ENCODE assay signal across 8 mouse cellular contexts in the genomic region with DNA sequence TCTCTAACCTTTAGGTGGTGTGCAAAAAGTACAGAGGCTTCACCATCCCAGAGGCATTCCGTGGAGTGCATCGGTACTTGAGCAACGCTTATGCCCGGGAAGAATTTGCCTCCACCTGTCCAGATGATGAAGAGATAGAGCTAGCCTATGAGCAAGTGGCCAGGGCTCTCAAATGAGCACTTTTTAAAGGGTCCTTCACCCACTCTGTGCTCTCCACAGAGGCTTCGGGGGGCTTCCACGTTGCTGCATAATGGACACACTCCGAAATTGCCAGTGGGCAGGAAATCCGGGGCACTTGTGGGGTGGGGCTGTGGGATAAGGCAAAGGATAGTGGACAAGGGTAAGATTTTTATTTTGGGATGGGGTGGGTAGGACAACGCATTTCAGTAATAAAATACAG. TPM values are rescaled to one million over a fixed set of nuclear protein-coding genes. Genes with fewer than 3 reads are reported as not detected.
A peak's percentile ranks its signal among the peaks of the same experiment; 100 is the strongest.
DNase-seq lines count a peak whose midpoint lies in the region; ATAC-seq lines count a peak whose summit lies in the region.

No protein-coding gene starts in this region.

- peak overlapping the region; percentile 60 for H3K4me3 ChIP-seq in neural tube, embryonic 11.5 days (ENCODE audit: low read depth, low read length)
- peak overlapping the region; percentile 68 for H3K4me3 ChIP-seq in limb, embryonic 15.5 days

- peaks cover 10% of the 10 kb centered on the region for H3K4me1 ChIP-seq in neural tube, embryonic 11.5 days (ENCODE audit: control insufficient read depth, insufficient read depth, low read length)
- H3K4me1 ChIP-seq in limb, embryonic 15.5 days, result peaks cover 28% of the 10 kb centered on the region

- peaks cover 19% of the 10 kb centered on the region for H3K36me3 ChIP-seq in neural tube, embryonic 11.5 days (ENCODE audit: control insufficient read depth, insufficient read depth, low read length)
- H3K36me3 ChIP-seq in limb, embryonic 15.5 days, result peaks cover 66% of the 10 kb centered on the region

- peak; percentile 51 for DNase-seq in cerebellum, adult 9-11 months
- no peak for DNase-seq in cerebellum, adult 11 months
- no peak for DNase-seq in neural tube, embryonic 11.5 days (ENCODE audit: low spot score)
- DNase-seq in neural tube, embryonic 10.5 days (ENCODE audit: extremely low spot score, low spot score), result no peak
- no peak for DNase-seq in right cerebral cortex, postnatal 10 days (ENCODE audit: low spot score in 2 of 2)
- no peak for DNase-seq in urinary bladder, postnatal 36 days (ENCODE audit: low spot score in 2 of 2)
- DNase-seq in urinary bladder, postnatal 4 days (ENCODE audit: low spot score in 2 of 2), result no peak

- no peak overlapping the region for H3K27ac ChIP-seq in neural tube, embryonic 11.5 days (ENCODE audit: low read depth, low read length)
- H3K27ac ChIP-seq in limb, embryonic 15.5 days, result peak overlapping the region; percentile 95

- H3K9me3 ChIP-seq in neural tube, embryonic 11.5 days (ENCODE audit: control insufficient read depth, low read length), result no peaks in the 10 kb centered on the region
- H3K9me3 ChIP-seq in limb, embryonic 15.5 days, result no peaks in the 10 kb centered on the region

- ATAC-seq in neural tube, embryonic 11.5 days (ENCODE audit: insufficient read depth, low FRiP score, low TSS enrichment), result peak; percentile 2
- no peak for ATAC-seq in limb, embryonic 15.5 days (ENCODE audit: insufficient number of reproducible peaks, low FRiP score, low TSS enrichment, low read depth)

- no peak overlapping the region for H3K4me2 ChIP-seq in neural tube, embryonic 11.5 days (ENCODE audit: low read depth)
- no peak overlapping the region for H3K4me2 ChIP-seq in limb, embryonic 15.5 days

- no peaks in the 10 kb centered on the region for H3K27me3 ChIP-seq in neural tube, embryonic 11.5 days (ENCODE audit: control insufficient read depth, insufficient read depth, low read length)
- H3K27me3 ChIP-seq in limb, embryonic 15.5 days, result no peaks in the 10 kb centered on the region

- no peak overlapping the region; the same call in 1 of the 2 replicates for H3K9ac ChIP-seq in neural tube, embryonic 11.5 days (ENCODE audit: low read length)
- H3K9ac ChIP-seq in limb, embryonic 15.5 days, result no peak overlapping the region

- WGBS in neural tube, embryonic 11.5 days, result 74% methylated on average over 9 of the region's 9 CpGs
- WGBS in limb, embryonic 15.5 days, result 59% methylated on average over 9 of the region's 9 CpGs

RNA-seq across cellular contexts. Expression of a gene that starts 0.5 kb away (rescaled TPM):
- 638 and 659 TPM in 2 replicates for polyA plus RNA-seq in neural tube, embryonic 11.5 days (2014; fragmentation: Nextera tagmentation; extraction: Ambion mirVana)
- 321 and 336 TPM in 2 replicates for polyA plus RNA-seq in limb, embryonic 15.5 days (2015; fragmentation: Nextera tagmentation; extraction: Ambion mirVana)

RNA-seq across cellular contexts. Expression of a gene that starts 6.9 kb away (rescaled TPM):
- 0.43 TPM in 1 of 2 replicates, not detected in the other for polyA plus RNA-seq in neural tube, embryonic 11.5 days (2014; fragmentation: Nextera tagmentation; extraction: Ambion mirVana)
- 181 and 203 TPM in 2 replicates for polyA plus RNA-seq in limb, embryonic 15.5 days (2015; fragmentation: Nextera tagmentation; extraction: Ambion mirVana)

RNA-seq across cellular contexts. Expression of a gene that starts 7.7 kb away (rescaled TPM):
- 1.5 and 2.0 TPM in 2 replicates for polyA plus RNA-seq in neural tube, embryonic 11.5 days (2014; fragmentation: Nextera tagmentation; extraction: Ambion mirVana)
- 1.0 and 1.4 TPM in 2 replicates for polyA plus RNA-seq in limb, embryonic 15.5 days (2015; fragmentation: Nextera tagmentation; extraction: Ambion mirVana)

RNA-seq across cellular contexts. Expression of a gene that starts 8.6 kb away (rescaled TPM):
- 82.8 and 89.7 TPM in 2 replicates for polyA plus RNA-seq in neural tube, embryonic 11.5 days (2014; fragmentation: Nextera tagmentation; extraction: Ambion mirVana)
- 351 and 363 TPM in 2 replicates for polyA plus RNA-seq in limb, embryonic 15.5 days (2015; fragmentation: Nextera tagmentation; extraction: Ambion mirVana)

RNA-seq across cellular contexts. Expression of a gene that starts 11.8 kb away (rescaled TPM):
- 4.1 and 6.2 TPM in 2 replicates for polyA plus RNA-seq in neural tube, embryonic 11.5 days (2014; fragmentation: Nextera tagmentation; extraction: Ambion mirVana)
- polyA plus RNA-seq in limb, embryonic 15.5 days (2015; fragmentation: Nextera tagmentation; extraction: Ambion mirVana), result 3.0 and 3.5 TPM in 2 replicates

Comparison
In these comparisons a context has a peak if more than half of its experiments do, and no peak if none do; other contexts are left out.
1. RNA of a gene that starts 6.9 kb away (polyA plus RNA-seq): 181 to 203 TPM in limb, embryonic 15.5 days; 0.43 TPM in neural tube, embryonic 11.5 days; every median in the first group is over 100 times any median in the second.